Mouse (Mus musculus): ENCODE measurements around the gene Rasd1.

GRCm38 (mm10) chr11:59989406-59989805 is 24.7 kb upstream of the Rasd1 start:
- TF ChIP-seq CTCF (IDR thresholded peaks at IDR 0.05) (no peak), EP300 (IDR thresholded peaks at IDR 0.05; ENCODE audit: insufficient read depth, low read depth, low read length) (no peak)

Data from heart, adult 2 months (tissue).